Mouse (Mus musculus): ENCODE measurements around the gene Lrriq3. TPM values are rescaled to one million over a fixed set of nuclear protein-coding genes. Genes with fewer than 3 reads are reported as not detected.

Gene Lrriq3
- total RNA-seq (2021), result under 1 TPM; 0.39 to 0.57 TPM

DNA sequence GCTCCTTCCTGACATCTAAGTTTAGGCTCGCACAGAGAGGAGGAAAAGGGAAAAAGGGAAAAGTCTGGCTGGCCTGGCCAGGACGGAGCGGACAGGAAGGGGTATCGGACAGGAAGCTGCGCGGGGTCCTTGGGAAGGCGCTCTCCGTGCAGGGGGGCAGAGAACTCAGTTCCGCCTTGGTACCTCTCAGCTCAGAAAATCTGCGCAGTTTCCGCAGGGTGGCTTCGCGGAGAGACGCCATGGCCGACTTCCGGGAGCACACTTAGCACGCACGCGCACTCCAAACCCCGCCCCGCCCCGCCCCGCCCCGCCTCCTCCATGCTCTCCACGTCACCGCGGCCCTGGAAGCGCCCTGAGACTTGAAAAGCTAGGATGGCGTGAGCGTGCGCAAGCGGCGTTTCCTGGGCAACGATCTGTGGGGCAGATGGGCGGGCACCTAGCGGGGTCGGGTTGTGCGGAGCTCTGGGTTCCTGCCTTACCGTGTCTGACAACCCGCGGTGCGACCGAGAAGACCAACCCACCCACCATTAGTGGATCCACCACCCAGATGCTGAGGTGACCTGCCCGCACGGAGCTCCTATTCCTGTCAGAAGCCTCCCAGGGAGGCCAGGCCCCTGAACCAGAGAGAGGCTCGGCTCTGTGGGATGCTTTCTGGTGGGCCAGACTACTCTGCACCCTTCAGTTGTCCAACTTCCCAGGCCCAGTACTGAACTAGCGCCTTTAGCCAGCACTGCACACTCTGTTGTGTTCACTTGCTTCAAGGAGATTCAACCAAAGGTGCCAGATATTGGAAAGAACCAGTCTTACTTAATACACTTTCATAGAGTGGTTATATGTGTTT lies at the start of gene Lrriq3, which contains the start of gene Fpgt:
Lrriq3 (plus strand) TSS at position 319 of the 841 bp plus-strand sequence.
Fpgt (minus strand) TSS at position 288 of the 841 bp plus-strand sequence.
- peak; percentile 90 to 91 for DNase-seq (ENCODE audit: low spot score in 2 of 2)
- intact Hi-C loops (cut with DNase I), result loop anchor here (5.0 kb wide), 2 partner anchors 276 to 441 kb away; no protein-coding TSS in a partner anchor

DNA sequence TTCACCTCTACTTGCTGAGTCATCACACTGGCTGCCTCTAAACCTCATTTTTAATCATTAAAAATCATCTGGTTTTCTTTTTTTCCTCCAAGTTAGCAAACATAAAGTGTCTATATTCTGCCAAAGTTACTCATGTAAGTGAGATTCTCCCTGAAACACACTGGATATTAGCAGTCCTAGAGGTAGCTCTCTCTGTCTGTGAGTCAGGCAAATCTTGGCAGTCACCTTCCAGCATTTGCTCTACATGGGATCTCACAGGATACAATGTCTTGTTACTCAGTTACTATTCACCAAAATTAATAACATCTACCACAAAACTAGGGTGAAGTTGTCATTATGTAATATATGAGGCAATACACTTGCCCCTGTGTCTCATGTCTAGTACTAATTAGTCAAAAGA lies 41.2 kb upstream of the Lrriq3 start:
- intact Hi-C loops (cut with DNase I), result no loop called here

DNA sequence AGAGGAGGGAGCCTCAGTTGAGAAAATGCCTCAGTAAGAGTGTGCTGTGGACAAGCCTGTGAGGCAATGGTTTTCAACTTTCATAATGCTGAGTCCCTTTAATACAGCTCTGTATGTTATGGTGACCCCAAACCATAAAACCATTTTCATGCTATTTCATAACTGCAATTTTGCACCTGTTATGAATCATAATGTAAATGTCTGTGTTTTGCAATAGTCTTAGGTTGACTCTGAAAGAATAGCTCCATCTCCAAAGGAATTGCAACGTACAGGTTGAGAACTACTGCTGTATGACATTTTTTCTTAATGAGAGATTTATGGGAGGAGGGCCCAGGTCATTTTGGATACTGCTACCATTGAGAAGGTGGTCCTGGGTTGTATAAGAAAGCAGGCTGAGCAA lies 40.0 kb upstream of the Lrriq3 start:
- no peak for DNase-seq (ENCODE audit: low spot score in 2 of 2)
- intact Hi-C loops (cut with DNase I), result no loop called here

More for the DNA sequence above, 41.2 kb upstream of the Lrriq3 start:
- DNase-seq (ENCODE audit: low spot score in 2 of 2), result no peak

DNA sequence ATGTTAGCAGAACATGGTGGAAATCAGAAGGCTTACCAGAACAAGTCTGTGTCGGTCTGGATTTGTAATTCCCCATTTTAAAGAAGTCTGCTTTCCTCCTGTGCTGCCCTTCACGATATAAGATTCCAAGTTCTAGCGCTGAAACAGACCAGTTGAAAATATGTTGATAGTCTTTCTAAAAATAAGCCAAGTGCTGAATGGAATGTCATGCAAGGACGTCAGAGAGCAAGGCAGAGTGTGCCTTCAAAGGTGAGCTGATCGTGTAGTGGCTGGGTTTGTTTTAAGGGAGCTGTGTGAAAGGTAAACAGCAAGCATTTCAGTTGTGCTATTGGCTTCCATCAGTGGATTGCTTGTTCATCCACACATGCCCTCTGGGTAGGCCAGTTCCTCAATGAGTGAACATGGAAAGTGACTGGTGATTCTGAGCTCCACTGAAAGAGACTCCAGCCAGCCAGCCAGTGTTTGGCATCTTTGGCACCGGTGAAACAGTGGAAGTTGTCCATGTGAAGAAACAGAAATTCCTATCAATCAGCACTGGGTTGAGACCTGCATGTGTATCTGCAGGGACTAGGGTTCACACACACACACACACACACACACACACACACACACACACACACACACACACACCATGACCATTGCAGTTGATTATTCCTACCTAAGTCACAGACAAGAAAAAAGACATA lies 37.9 kb upstream of the Lrriq3 start, which contains the start of gene Tnni3k:
Tnni3k (minus strand) TSS at position 177 of the 686 bp plus-strand sequence.
- no peak for DNase-seq (ENCODE audit: low spot score in 2 of 2)
- intact Hi-C loops (cut with DNase I), result no loop called here

DNA sequence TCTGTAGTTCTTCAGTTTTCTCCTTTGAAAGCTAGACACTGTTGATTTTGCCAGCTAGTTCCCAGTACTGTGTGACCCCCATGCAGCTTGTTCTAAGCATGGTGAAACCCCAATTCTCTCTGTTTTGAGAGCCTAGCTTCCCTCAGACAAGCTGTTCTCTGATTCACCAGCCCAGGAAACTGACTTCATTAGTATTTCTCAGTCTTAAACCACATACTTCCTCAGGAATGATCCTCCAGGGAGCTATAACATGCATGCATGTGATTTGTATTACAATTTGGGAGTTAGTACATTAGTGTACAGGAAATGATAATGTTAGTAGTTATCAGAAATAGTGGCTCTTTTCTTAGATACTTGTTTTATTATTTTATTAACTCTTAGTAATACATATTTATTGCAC lies 36.6 kb upstream of the Lrriq3 start:
- intact Hi-C loops (cut with DNase I), result no loop called here
- DNase-seq (ENCODE audit: low spot score in 2 of 2), result no peak

DNA sequence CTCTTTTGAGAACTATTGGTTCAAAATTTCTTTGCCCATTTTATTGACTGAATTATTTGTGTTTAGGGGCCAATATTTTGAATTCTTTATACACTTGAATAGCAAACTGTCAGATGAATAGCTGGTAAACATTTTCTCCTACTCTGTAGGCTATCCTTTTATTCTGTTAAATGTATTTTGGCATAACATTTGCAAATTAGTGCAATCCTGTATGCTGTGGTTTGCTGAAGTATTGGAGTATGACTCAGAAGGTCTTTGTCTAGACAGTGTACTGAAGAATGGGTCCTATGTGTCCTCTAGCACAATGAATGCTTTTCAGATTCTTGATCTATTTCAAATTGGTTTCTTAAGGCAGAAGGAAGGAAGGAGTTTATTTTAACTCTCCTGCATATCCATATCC lies 35.7 kb upstream of the Lrriq3 start:
- intact Hi-C loops (cut with DNase I), result no loop called here
- no peak for DNase-seq (ENCODE audit: low spot score in 2 of 2)

DNA sequence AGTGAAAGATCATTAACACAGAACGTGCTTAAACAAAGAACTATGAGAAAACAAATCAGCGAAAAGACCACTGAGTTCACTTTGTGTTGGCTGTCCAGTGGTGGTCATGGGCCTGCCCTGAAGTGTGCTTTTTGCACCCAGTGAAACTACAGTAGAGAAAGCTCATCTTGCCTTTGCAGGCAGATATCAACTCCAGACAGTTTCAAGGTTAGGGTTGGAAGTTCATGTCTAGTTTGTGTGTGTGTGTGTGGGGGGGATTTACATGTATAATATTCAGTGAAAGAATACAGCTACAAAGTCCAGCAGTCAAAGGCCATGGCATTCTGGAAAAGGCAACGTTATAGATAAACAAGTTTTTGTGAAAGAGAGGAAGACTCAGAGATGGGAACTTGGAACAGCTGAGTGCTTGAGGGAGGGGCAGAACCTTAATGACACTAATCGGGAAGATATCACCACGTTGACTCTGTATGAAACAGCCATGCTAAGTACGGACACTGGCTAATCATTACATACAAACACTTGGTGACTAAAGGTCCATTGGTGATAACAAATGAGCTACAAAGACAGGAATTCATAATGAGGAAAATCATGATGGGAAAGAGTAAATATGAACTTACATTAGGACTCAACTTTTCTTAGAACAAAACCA lies 34.3 kb upstream of the Lrriq3 start:
- no peak for DNase-seq (ENCODE audit: low spot score in 2 of 2)
- intact Hi-C loops (cut with DNase I), result no loop called here

DNA sequence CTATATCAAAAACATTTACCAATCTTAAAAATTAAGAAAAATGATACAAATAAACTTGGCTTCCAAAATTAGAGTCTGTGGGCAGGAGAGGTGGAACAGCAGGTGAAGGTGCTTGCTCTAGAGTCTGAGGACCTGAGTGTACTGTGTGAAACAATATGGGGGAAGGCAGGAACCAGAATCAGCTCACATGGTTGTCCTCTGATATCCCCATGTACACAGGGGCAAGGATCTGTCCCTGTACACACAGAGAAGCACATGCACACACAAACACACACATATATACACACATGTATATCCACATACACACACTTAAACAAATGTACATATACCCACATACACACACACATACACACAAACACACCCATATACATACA lies 33.8 kb upstream of the Lrriq3 start:
- no peak for DNase-seq (ENCODE audit: low spot score in 2 of 2)
- intact Hi-C loops (cut with DNase I), result no loop called here

DNA sequence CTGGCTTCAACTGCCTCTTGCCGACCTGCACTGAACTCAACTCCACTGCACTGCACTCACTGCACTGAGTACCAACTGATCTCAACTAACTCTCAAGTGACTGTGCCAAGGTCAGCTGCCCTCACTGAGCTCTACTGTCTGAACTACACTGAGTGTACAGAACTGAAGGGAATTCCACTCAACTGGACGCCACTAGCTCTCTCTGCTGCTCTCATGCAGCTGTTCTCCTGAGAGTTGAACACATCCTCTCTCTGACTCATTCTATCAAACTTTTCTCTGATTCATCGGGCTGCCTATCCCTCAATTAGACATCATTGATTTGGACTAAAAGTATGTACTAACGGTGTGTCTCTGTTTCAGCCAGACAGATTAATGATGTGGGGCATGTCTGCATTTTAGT lies 15.3 kb upstream of the Lrriq3 start:
- no peak for DNase-seq (ENCODE audit: low spot score in 2 of 2)
- intact Hi-C loops (cut with DNase I), result no loop called here

DNA sequence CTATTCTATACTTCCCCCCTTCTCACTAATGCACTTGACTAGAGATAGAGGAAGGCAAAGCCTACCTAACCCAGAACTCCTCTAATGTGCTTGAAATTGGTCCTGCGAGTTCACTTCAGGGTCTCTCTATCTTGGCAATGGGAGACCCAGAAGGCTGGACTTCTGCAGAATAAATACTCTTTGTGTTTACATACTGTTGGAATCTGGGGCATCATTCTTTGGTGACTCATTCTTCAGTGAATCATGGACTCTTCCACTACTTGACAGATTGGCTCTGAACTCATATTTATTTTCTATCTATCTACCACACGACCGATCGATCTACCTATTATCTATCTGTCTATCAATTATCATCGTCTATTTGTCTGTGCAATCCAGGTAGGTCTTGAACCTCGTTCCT lies 1.2 kb upstream of the Lrriq3 start:
- DNase-seq (ENCODE audit: low spot score in 2 of 2), result no peak
- intact Hi-C loops (cut with DNase I), result loop anchor here (5.0 kb wide), 2 partner anchors 275 to 440 kb away; no protein-coding TSS in a partner anchor

DNA sequence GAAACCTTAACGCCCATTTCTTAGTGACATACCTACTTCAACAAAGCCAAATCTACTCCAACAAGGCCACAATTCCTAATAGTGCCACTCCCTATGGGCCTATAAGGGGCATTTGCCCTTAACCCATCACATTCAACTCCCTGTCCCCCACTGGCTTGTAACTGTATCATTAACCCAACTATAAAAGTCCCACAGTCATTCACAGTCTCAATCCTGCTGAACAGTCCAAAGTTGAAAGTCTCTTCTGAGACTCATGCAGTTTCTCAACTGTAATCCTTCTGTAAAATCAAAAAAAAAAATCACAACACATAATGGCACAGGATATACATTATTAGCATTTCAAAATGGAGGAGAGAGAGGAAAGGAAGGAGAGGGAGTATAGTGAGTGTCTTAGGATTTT lies 6.0 kb downstream of the Lrriq3 start:
- DNase-seq (ENCODE audit: low spot score in 2 of 2), result no peak
- intact Hi-C loops (cut with DNase I), result no loop called here

DNA sequence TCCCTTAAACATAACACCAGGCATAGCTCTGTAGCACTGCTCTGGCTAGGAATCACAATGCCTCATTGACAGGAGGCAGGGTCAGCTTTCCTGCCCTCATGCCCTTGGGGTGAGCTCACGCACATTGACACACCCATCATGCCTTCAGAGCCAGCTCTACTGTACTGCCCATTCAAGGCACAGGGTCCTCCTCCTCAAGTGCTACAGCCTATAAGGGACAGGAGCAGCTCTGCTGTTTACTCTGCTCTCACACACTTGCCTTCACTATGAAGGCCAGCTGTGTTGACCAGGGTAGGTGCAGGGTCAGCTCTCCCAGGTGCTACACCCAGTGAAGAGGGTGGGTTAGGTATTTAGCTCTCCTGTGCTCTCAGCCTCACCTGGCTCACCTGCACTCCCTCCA lies 12.7 kb downstream of the Lrriq3 start:
- no peak for DNase-seq (ENCODE audit: low spot score in 2 of 2)

DNA sequence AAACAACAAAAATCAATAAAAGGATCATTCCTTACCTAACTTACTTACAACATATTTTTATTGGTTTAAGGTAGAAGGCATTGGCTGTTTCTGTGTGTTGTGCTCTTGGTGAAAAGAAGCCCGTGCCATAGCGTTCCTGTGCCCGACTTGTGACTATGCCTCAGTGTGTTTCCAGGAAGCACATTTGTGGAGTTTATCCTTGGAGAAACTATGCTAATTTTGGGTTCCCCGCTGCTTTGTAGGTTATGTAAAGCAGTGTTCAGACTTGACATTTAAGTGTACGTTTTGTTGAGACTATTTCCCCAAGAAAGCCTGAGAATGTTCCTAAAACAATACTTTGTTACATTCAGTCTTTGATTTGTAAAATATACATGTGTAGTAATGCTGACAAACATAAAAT lies 44.5 kb downstream of the Lrriq3 start:
- no peak for DNase-seq (ENCODE audit: low spot score in 2 of 2)
- intact Hi-C loops (cut with DNase I), result no loop called here

More for the DNA sequence above, 12.7 kb downstream of the Lrriq3 start:
- intact Hi-C loops (cut with DNase I), result no loop called here

DNA sequence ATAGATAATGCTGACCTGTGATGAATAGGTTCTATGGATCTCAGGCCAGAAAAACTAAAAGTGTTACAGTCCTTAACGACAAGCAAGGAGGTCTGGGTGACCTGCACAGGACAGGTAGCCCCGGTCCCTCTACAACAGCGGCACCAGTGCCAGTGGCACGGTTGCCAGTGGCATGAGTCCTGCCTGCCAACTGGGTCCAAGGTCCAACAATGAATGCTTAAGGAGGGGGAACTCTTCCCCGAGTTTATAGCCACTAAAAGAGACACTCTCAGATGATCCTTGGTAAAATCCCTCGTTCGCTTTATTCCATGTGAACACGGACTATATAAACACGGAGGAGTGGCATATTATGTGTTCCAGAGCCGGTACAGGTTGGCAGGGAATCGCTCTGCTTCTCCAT lies 47.8 kb downstream of the Lrriq3 start:
- DNase-seq (ENCODE audit: low spot score in 2 of 2), result no peak

DNA sequence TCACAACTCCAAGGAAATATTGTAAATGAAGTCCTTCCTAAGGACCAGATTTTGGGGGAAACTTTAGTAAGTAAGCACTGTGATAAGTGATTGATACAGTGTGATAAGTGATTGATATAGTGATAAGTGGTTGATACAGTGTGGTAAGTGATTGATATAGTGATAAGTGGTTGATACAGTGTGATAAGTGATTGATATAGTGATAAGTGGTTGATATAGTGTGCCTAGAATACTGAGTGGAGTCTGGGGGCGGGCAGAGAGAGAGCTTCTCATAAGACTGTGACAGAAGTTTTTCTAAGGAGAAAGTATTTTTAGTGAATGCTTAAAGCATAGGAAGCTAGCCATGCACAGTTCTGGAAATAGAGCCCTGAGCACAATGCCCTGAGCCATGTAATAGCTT lies 51.1 kb downstream of the Lrriq3 start:
- no peak for DNase-seq (ENCODE audit: low spot score in 2 of 2)
- intact Hi-C loops (cut with DNase I), result no loop called here

More for the DNA sequence above, 47.8 kb downstream of the Lrriq3 start:
- intact Hi-C loops (cut with DNase I), result no loop called here

DNA sequence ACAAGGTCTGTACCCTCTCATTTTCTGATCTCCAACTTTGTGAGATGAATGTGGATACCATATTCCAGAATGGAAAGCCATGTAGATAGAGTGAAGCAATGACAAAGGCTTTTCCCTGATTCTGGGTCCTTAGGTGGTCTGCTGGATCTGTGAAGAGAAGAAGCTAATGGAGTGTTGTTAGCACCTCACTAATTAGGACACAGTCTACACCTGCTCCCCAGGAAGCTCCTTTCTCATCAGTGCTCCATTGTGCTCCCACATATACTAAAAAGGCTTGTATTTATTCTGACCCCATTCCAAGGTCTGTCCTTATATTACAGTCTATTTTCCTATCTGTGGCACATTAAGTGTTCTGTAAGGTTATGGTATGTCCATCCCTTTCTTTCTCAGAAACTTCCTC lies 68.6 kb downstream of the Lrriq3 start:
- intact Hi-C loops (cut with DNase I), result no loop called here
- DNase-seq (ENCODE audit: low spot score in 2 of 2), result no peak

DNA sequence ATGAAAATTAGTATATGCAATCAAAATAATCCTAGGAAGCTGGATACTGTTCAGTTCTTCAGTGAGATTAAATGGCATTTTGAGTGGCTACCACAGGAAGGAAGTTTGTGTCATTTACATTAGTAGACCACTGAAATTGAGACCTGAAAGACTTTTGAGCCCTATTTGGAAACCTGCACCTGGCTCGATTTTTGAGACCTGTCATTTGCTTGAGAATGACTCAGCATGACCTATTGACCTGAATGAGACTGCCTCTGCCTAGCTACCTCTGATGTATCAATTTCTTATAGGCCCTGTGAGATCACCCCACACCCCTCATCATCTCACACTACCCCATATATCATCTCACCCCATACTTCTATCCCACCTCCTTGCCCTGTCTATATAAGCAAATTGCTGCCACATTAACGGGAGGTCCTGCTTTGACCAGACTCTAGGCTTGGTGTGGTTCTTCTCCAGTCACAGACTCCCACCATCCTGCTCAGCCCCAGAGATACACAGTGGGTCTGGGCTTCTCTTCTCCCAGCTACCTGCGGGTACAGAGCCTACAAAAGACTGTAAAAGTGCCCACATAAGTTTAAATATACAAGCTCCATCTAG lies 87.2 kb downstream of the Lrriq3 start:
- no peak for DNase-seq (ENCODE audit: low spot score in 2 of 2)

DNA sequence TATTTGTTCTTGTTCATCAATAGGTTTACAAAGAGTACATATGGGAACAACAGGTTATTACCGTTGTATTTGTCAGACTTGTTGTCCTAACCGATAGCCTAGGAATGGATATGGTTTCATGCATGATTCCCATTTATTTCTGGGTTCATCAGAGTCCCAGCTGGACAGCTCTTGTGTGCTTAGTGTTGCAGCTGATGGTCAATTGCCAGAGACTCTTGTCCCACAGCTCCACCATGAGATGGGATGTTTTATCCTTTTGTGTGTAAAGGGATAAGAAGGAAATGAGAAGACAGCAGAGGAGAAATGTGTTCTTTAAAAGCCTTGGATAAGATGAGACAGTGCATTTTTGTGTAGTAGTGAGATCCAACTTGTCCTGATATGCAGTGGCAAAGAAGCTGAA lies 93.2 kb downstream of the Lrriq3 start:
- DNase-seq (ENCODE audit: low spot score in 2 of 2), result no peak
- intact Hi-C loops (cut with DNase I), result no loop called here

More for the DNA sequence above, 87.2 kb downstream of the Lrriq3 start:
- intact Hi-C loops (cut with DNase I), result no loop called here

DNA sequence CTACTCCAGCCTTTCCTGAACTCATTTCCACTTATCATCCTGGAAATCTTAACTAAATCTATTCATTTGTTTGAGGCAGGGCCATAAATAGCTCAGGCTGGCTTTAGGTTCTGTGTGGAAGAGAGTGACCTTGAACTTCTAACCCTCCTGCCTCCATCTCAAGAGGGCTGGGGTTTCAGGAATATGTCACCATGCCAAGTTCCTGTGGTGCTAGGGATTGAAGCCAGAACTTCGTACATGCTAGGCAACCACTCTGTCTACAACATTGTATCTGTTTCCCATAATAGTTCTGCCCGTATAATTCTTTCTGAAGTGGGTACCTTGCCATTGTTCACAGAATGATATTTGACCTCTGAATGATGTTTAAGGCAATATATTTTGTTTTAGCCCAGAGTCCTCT lies 95.6 kb downstream of the Lrriq3 start:
- intact Hi-C loops (cut with DNase I), result no loop called here
- DNase-seq (ENCODE audit: low spot score in 2 of 2), result no peak

DNA sequence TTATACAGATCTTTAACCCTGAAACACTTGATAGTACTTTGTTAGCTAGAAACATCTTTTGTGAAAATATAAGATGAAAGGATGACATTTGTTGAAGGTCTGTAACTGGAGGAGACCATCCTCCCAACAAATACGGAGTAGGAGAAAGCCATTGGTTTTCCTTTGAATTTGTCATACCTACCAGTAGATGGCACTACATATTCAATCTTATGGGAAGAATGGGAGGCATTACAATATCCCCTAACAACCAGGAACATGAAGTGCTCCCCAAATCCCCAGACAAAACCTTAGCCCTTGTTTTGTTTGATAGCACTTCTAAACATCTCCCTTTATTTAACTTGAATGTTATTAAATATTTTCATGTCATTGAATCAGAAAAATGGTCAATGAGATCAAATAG lies 141.7 kb downstream of the Lrriq3 start:
- no peak for DNase-seq (ENCODE audit: low spot score in 2 of 2)
- intact Hi-C loops (cut with DNase I), result loop anchor here (5.0 to 10.0 kb wide), 2 partner anchors 580 to 1327 kb away; partner anchors contain the start of gene Negr1
